Mouse (Mus musculus) thymus, postnatal 25 days (tissue): ENCODE results near the gene Pagr1a.

Experiments
- DNase-seq: peaks from one replicate; pipeline ENCODE4 v3.0.0; 2022

The Pagr1a gene

GRCm38 (mm10) chr7:127020491-127020890 is 3.3 kb upstream of the Pagr1a start:
- no peak for DNase-seq

- no peak for DNase-seq
These were observed 2.9 kb upstream of the Pagr1a start for GRCm38 (mm10) chr7:127020031-127020430.

- DNase-seq: no peak
These were observed 2.3 kb upstream of the Pagr1a start for GRCm38 (mm10) chr7:127019306-127019960.

- DNase-seq: no peak
These were observed 1.5 kb upstream of the Pagr1a start for GRCm38 (mm10) chr7:127018416-127019305.

- DNase-seq: no peak
These were observed 796 bp upstream of the Pagr1a start for GRCm38 (mm10) chr7:127017950-127018345.

GRCm38 (mm10) chr7:127016486-127016938 is 640 bp downstream of the Pagr1a start:
- DNase-seq: no peak

- no peak for DNase-seq
These were observed 869 bp downstream of the Pagr1a start, which contains the start of gene Pagr1b for GRCm38 (mm10) chr7:127016481-127016485. Pagr1b (minus strand) TSS chr7:127016484.

GRCm38 (mm10) chr7:127016081-127016480 is 1.1 kb downstream of the Pagr1a start:
- no peak for DNase-seq

GRCm38 (mm10) chr7:127014993-127015392 is 2.2 kb downstream of the Pagr1a start:
- no peak for DNase-seq

- DNase-seq: peak; percentile 70
These were observed 2.8 kb downstream of the Pagr1a start, which contains the start of gene Mvp for GRCm38 (mm10) chr7:127014320-127014719. Mvp (minus strand) TSS chr7:127014621.

GRCm38 (mm10) chr7:127013385-127013784 is 3.8 kb downstream of the Pagr1a start:
- DNase-seq: no peak

GRCm38 (mm10) chr7:127012845-127013244 is 4.3 kb downstream of the Pagr1a start:
- no peak for DNase-seq

GRCm38 (mm10) chr7:127012374-127012773 is 4.8 kb downstream of the Pagr1a start:
- no peak for DNase-seq

- DNase-seq: no peak
These were observed 5.4 kb downstream of the Pagr1a start for GRCm38 (mm10) chr7:127011717-127012116.

- no peak for DNase-seq
These were observed 6.1 kb downstream of the Pagr1a start for GRCm38 (mm10) chr7:127011051-127011450.

GRCm38 (mm10) chr7:127009307-127010085 is 7.7 kb downstream of the Pagr1a start:
- no peak for DNase-seq

GRCm38 (mm10) chr7:127008239-127009019 is 8.7 kb downstream of the Pagr1a start:
- DNase-seq: no peak

GRCm38 (mm10) chr7:127007313-127008024 is 9.7 kb downstream of the Pagr1a start:
- DNase-seq: no peak

- DNase-seq: no peak
These were observed 12.9 kb downstream of the Pagr1a start for GRCm38 (mm10) chr7:127004122-127004875.

- no peak for DNase-seq
These were observed 13.5 kb downstream of the Pagr1a start for GRCm38 (mm10) chr7:127003620-127004019.

GRCm38 (mm10) chr7:126999568-126999967 is 17.6 kb downstream of the Pagr1a start:
- DNase-seq: peak; percentile 36

- peak; percentile 32 for DNase-seq
These were observed 20.7 kb downstream of the Pagr1a start for GRCm38 (mm10) chr7:126996449-126996848.
